Mouse (Mus musculus) thymus, adult 2 months (tissue): ENCODE measurements around the gene St3gal2.

Experiments used
- CTCF ChIP-seq: fragments of 200-500 bp; IDR thresholded peaks from 2 replicates; pipeline ENCODE4 v1.5.1; 2012; ENCODE audit warnings: mild to moderate bottlenecking, control low read depth, low read length, moderate library complexity, borderline replicate concordance; ENCODE audit not compliant: control insufficient read depth, poor library complexity, insufficient read depth; ENCODE audit errors: extremely low read depth
- POLR2A ChIP-seq: fragments of 200-500 bp; IDR thresholded peaks from 2 replicates; pipeline ENCODE4 v1.6.1; 2012; ENCODE audit warnings: mild to moderate bottlenecking, low read length, control low read depth, moderate library complexity; ENCODE audit not compliant: control insufficient read depth, poor library complexity, insufficient read depth; ENCODE audit errors: extremely low read depth

- TF ChIP-seq CTCF = no peak
- TF ChIP-seq POLR2A = no peak
Measured at GRCm38 (mm10) chr8:110921492-110922230, 1.9 kb downstream of the St3gal2 start.
